Mouse (Mus musculus): ENCODE results near the gene C1galt1. TPM values are rescaled to one million over a fixed set of nuclear protein-coding genes. Genes with fewer than 3 reads are reported as not detected.

Gene C1galt1
- 8.5 and 10.3 TPM in 2 replicates for polyA plus RNA-seq (2012; rRNA removed)

GRCm38 (mm10) chr6:7844802-7845679, at the start of gene C1galt1:
C1galt1 (plus strand) TSS chr6:7844842.

Other genes with a start within 250 kb of the C1galt1 start
- 118 and 121 TPM in 2 replicates for gene Asns, start 151.6 kb upstream of the C1galt1 start, polyA plus RNA-seq (2012; rRNA removed)

All from liver, embryonic 14 days (tissue).